Mouse (Mus musculus) MEL (cell line): ENCODE data around the gene Pgc. TPM values are rescaled to one million over a fixed set of nuclear protein-coding genes. Genes with fewer than 3 reads are reported as not detected.

Experiments used
- DNase-seq: peaks from one replicate; pipeline ENCODE4 v3.0.0; 2011; ENCODE audit warnings: low read depth, low spot score
- H3K27ac ChIP-seq: 2 replicates; pipeline ENCODE4 v1.5.1; 2012; ENCODE audit warnings: low read depth, mild to moderate bottlenecking, control low read depth, low read length, moderate library complexity; ENCODE audit not compliant: control insufficient read depth
- H3K27me3 ChIP-seq, 2 experiments: fragments of 150-350 bp in 1 of 2; sonication (generic) in 1 of 2; 2 replicates each; pipeline ENCODE4 v1.6.1; 2012; ENCODE audit warnings: low read length in 2 of 2, mild to moderate bottlenecking in 2 of 2, improper control_type of control experiment in 1 of 2, moderate library complexity in 1 of 2; ENCODE audit not compliant: insufficient read depth in 2 of 2, control insufficient read depth in 1 of 2
- H3K36me3 ChIP-seq, 2 experiments: 2 replicates each; pipeline ENCODE4 v1.6.1; 2012 to 2014; ENCODE audit warnings: low read length in 2 of 2, improper control_type of control experiment in 1 of 2, inconsistent platforms in 1 of 2, mild to moderate bottlenecking in 1 of 2; ENCODE audit not compliant: insufficient read depth in 2 of 2, control insufficient read depth in 1 of 2
- H3K4me1 ChIP-seq, 2 experiments: fragments of 150-350 bp in 1 of 2; sonication (generic) in 1 of 2; 2 replicates each; pipeline ENCODE4 v1.6.1; 2012; ENCODE audit warnings: low read length in 2 of 2, improper control_type of control experiment in 1 of 2, mild to moderate bottlenecking in 1 of 2; ENCODE audit not compliant: insufficient read depth in 2 of 2, control insufficient read depth in 1 of 2
- H3K4me3 ChIP-seq, 2 experiments: fragments of 150-350 bp in 1 of 2; sonication (generic) in 1 of 2; 2 replicates each; pipeline ENCODE4 v1.5.1; 2012; ENCODE audit warnings: low read depth in 2 of 2, low read length in 2 of 2, mild to moderate bottlenecking in 2 of 2, moderate library complexity in 2 of 2, control low read depth in 1 of 2, improper control_type of control experiment in 1 of 2; ENCODE audit not compliant: control insufficient read depth in 1 of 2, insufficient read depth in 1 of 2
- H3K79me2 ChIP-seq: 2 replicates; pipeline ENCODE4 v1.6.1; 2012; ENCODE audit warnings: mild to moderate bottlenecking, low read length, moderate library complexity; ENCODE audit not compliant: control insufficient read depth, poor library complexity, insufficient read depth
- H3K9ac ChIP-seq: 2 replicates; pipeline ENCODE4 v1.6.1; 2012; ENCODE audit warnings: low read depth, mild to moderate bottlenecking, control low read depth, low read length, moderate library complexity; ENCODE audit not compliant: control insufficient read depth, poor library complexity, severe bottlenecking
- H3K9me3 ChIP-seq: fragments of 150-350 bp; sonication (generic); replicated peaks from 2 replicates; pipeline ENCODE4 v1.6.1; 2012; ENCODE audit warnings: mild to moderate bottlenecking, low read length, improper control_type of control experiment, moderate library complexity; ENCODE audit not compliant: insufficient read depth
- CTCF ChIP-seq, 3 experiments: IDR thresholded peaks in 2 of 3; conservative IDR thresholded peaks in 1 of 3; 2 replicates each; pipeline ENCODE4 v1.5.1; 2011 to 2012; ENCODE audit warnings: low read length in 3 of 3, low read depth in 2 of 3, mild to moderate bottlenecking in 2 of 3, improper control_type of control experiment in 1 of 3, inconsistent platforms in 1 of 3, mixed read lengths in 1 of 3, moderate library complexity in 1 of 3; ENCODE audit not compliant: control insufficient read depth in 1 of 3, insufficient read depth in 1 of 3, poor library complexity in 1 of 3, severe bottlenecking in 1 of 3
- EP300 ChIP-seq, 2 experiments: IDR thresholded peaks; 2 replicates each; pipeline ENCODE4 v1.6.1; 2011; ENCODE audit warnings: improper control_type of control experiment in 2 of 2, low read length in 2 of 2, low read depth in 1 of 2, mild to moderate bottlenecking in 1 of 2
- ETS1 ChIP-seq: IDR thresholded peaks from 2 replicates; pipeline ENCODE4 v1.6.1; 2012; ENCODE audit warnings: low read depth, mild to moderate bottlenecking, inconsistent platforms, low read length, improper control_type of control experiment, moderate library complexity
- GABPA ChIP-seq: IDR thresholded peaks from 2 replicates; pipeline ENCODE4 v1.6.1; 2012; ENCODE audit warnings: low read depth, mild to moderate bottlenecking, inconsistent platforms, low read length, improper control_type of control experiment, moderate library complexity
- MAFK ChIP-seq: IDR thresholded peaks from 2 replicates; pipeline ENCODE4 v1.6.1; 2011; ENCODE audit warnings: low read depth, mild to moderate bottlenecking, low read length, improper control_type of control experiment, borderline replicate concordance
- MAX ChIP-seq: IDR thresholded peaks from 2 replicates; pipeline ENCODE4 v1.6.1; 2011; ENCODE audit warnings: low read length, improper control_type of control experiment
- MAZ ChIP-seq: IDR thresholded peaks from 2 replicates; pipeline ENCODE4 v1.6.1; 2012; ENCODE audit warnings: low read depth, mild to moderate bottlenecking, inconsistent platforms, low read length, improper control_type of control experiment
- NELFE ChIP-seq: IDR thresholded peaks from 2 replicates; pipeline ENCODE4 v1.6.1; 2011; ENCODE audit warnings: low read depth, low read length, improper control_type of control experiment
- NRF1 ChIP-seq: IDR thresholded peaks from 2 replicates; pipeline ENCODE4 v1.6.1; 2014; ENCODE audit warnings: low read depth, mild to moderate bottlenecking, inconsistent platforms, low read length, improper control_type of control experiment, moderate library complexity; ENCODE audit not compliant: poor library complexity, insufficient read depth, severe bottlenecking
- POLR2A ChIP-seq, 2 experiments: IDR thresholded peaks; 2 replicates each; pipeline ENCODE4 v1.6.1; 2011 to 2012; ENCODE audit warnings: low read length in 2 of 2, mild to moderate bottlenecking in 2 of 2, control low read depth in 1 of 2, improper control_type of control experiment in 1 of 2, low read depth in 1 of 2, moderate library complexity in 1 of 2; ENCODE audit not compliant: control insufficient read depth in 1 of 2, insufficient read depth in 1 of 2, poor library complexity in 1 of 2
- POLR2AphosphoS5 ChIP-seq: IDR thresholded peaks from 2 replicates; pipeline ENCODE4 v1.6.1; 2012; ENCODE audit warnings: low read depth, borderline replicate concordance, mild to moderate bottlenecking, inconsistent platforms, low read length, moderate library complexity, mixed read lengths
- TBP ChIP-seq: IDR thresholded peaks from 2 replicates; pipeline ENCODE4 v1.8.0; 2011; ENCODE audit warnings: low read depth, low read length, improper control_type of control experiment
- TCF12 ChIP-seq: IDR thresholded peaks from 2 replicates; pipeline ENCODE4 v1.6.1; 2014; ENCODE audit warnings: low read depth, mild to moderate bottlenecking, inconsistent platforms, low read length, improper control_type of control experiment, moderate library complexity
- UBTF ChIP-seq: IDR thresholded peaks from 2 replicates; pipeline ENCODE4 v1.6.1; 2012; ENCODE audit warnings: low read depth, mild to moderate bottlenecking, inconsistent platforms, low read length, improper control_type of control experiment, moderate library complexity, borderline replicate concordance; ENCODE audit not compliant: insufficient read depth
- USF1 ChIP-seq: IDR thresholded peaks from 2 replicates; pipeline ENCODE4 v1.6.1; 2014; ENCODE audit warnings: low read depth, mild to moderate bottlenecking, inconsistent platforms, low read length, improper control_type of control experiment, moderate library complexity
- polyA plus RNA-seq, 2 experiments: library from polyadenylated mRNA; stranded (reverse) in 1 of 2; unstranded in 1 of 2; fragments of >175 nt in 1 of 2; fragments of >200 nt in 1 of 2; gene quantifications; 2 replicates each; pipeline versions ENCODE4 v1.2.1 to v1.2.4; 2012; ENCODE audit warnings: low replicate concordance in 2 of 2, low read depth in 1 of 2; ENCODE audit not compliant: insufficient read length in 2 of 2, insufficient read depth in 1 of 2, missing spikeins in 1 of 2
- total RNA-seq: library from RNA; depleted of rRNA; stranded (reverse); fragments of 300-350 nt; gene quantifications from 2 replicates; pipeline ENCODE4 v1.2.3, GENCODE M21; 2012

Gene Pgc
- total and polyA plus RNA-seq, 3 experiments: not detected

DNA sequence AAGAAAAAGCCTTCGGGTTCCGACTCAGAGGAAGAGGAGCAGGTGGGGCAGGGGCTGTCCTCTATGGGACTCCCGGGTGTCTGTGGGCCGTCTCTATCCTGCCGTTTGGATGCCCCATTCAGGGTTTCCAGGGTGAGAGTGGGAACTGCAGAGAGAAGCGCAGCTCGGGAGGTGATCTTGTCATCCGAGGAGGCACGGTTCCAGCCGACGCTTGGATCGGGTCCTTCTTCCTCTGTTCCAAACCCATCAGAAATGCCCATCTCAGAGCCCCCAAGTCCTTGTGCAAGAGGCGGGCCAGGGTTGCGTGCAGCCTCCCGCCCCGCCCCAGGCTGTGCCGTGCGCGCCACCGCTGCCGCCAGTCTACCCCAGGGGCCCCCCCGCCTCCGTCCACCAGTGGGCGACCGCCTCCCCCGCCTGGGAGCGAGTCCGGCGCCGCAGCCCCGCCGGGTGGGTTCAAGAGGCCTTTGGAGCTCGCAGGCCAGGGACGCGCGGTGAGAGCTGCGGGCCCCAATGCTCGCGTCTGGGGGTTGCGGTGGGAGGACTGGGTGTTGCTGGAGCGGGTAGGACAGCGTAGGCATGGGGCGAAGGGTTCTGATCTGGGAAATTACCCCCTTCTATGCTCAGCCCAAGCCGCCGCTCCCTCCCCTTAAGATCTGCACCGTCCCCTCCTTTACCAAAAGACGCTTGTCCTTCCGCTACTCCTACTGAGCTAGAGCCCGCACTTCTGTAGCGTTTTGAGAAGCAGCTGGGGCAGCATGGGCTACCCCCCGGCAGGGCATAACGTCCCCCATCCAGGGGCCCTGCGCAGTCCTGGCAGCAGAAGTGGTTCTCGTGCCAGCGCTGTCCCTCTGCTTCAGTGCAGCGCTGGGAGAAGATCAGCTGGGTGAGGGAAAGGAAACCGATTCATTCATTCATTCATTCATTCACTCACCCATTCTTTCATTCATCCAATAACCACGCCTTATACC lies 37.8 kb upstream of the Pgc start, which contains the start of gene Frs3:
Frs3 (plus strand) TSS at position 423 of the 968 bp plus-strand sequence.
- H3K9ac ChIP-seq: peak within 1 kb of the TSS; percentile 88
- no peaks in the 10 kb centered on the region for H3K9me3 ChIP-seq
- no peak for TF ChIP-seq USF1
- 0 out of 2 replicates have a peak, but pooled peaks have one; percentile 22 for TF ChIP-seq UBTF
- peak; percentile 50 for TF ChIP-seq TCF12
- TF ChIP-seq MAFK: no peak
- 0 out of 4 replicates have a peak, but pooled peaks of 1 of the 2 experiments have one; percentile 11 for TF ChIP-seq EP300 (IDR thresholded peaks at IDR 0.05; ENCODE audit: low read depth in 1 of 2, low read length in 2 of 2)
- no peak for TF ChIP-seq POLR2AphosphoS5
- no peak for TF ChIP-seq GABPA
- peak; percentile 56 to 64; a peak in 2 of 4 replicates for TF ChIP-seq POLR2A (IDR thresholded peaks at IDR 0.05; ENCODE audit: control insufficient read depth in 1 of 2, insufficient read depth in 1 of 2, low read depth in 1 of 2, low read length in 2 of 2, poor library complexity in 1 of 2)
- peak; percentile 49; the same call in 1 of the 2 replicates for TF ChIP-seq NELFE
- TF ChIP-seq NRF1: 0 out of 2 replicates have a peak, but pooled peaks have one; percentile 6
- TF ChIP-seq CTCF (IDR thresholded peaks at IDR 0.05 in 2 of 3, conservative IDR thresholded peaks at IDR 0.05 in 1 of 3; ENCODE audit: control insufficient read depth in 1 of 3, insufficient read depth in 1 of 3, low read depth in 2 of 3, low read length in 3 of 3, poor library complexity in 1 of 3, severe bottlenecking in 1 of 3): peak in 1 of 3 experiments; percentile 11; a peak in 1 of 6 replicates
- TF ChIP-seq MAZ: peak; percentile 88
- H3K36me3 ChIP-seq: peaks cover 4% of the 10 kb centered on the region in 2 experiments
- peaks cover 0 to 5% of the 10 kb centered on the region in 2 experiments; a peak in 1 of 4 replicates for H3K4me1 ChIP-seq
- peak within 1 kb of the TSS; percentile 81 for H3K27ac ChIP-seq
- peaks cover 15% of the 10 kb centered on the region for H3K79me2 ChIP-seq
- peak within 1 kb of the TSS; percentile 88 to 89 for H3K4me3 ChIP-seq
- H3K27me3 ChIP-seq: no peaks in the 10 kb centered on the region
- peak; percentile 84 for DNase-seq

DNA sequence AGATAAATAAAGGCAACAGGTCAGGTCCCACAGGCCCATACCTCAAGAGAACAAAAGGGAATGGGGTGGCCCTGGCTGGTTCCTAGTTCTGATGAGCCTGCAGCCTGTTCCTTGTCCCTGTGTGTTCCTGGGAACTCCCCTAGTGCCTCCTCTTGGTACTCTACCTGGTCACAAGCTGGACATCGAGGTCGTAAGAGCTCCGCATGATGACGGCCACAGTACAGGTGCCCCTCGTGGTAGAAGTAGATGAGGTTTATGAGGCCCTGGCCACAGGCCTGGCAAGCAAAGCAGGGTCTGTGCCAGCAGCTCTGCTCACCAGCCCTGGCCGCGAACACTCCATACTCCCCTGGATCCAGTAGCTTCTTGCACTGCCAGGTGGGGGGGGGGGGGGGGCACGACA lies 36.7 kb upstream of the Pgc start:
- H3K9ac ChIP-seq: no peak overlapping the region
- peaks cover 1 to 4% of the 10 kb centered on the region in 2 experiments for H3K36me3 ChIP-seq
- TF ChIP-seq TBP: no peak
- no peak for TF ChIP-seq NRF1
- TF ChIP-seq MAX: no peak
- TF ChIP-seq ETS1: no peak
- no peak for TF ChIP-seq EP300 (IDR thresholded peaks at IDR 0.05; ENCODE audit: low read depth in 1 of 2, low read length in 2 of 2)
- TF ChIP-seq MAZ: no peak
- TF ChIP-seq POLR2AphosphoS5: no peak
- no peak for TF ChIP-seq NELFE
- H3K27ac ChIP-seq: no peak overlapping the region
- H3K4me1 ChIP-seq: peaks cover 0 to 10% of the 10 kb centered on the region in 2 experiments; a peak in 3 of 4 replicates
- H3K79me2 ChIP-seq: peaks cover 15% of the 10 kb centered on the region
- no peak overlapping the region for H3K4me3 ChIP-seq
- no peaks in the 10 kb centered on the region for H3K9me3 ChIP-seq
- H3K27me3 ChIP-seq: no peaks in the 10 kb centered on the region
- no peak for DNase-seq
